ENCODE assay signal across 18 mouse cellular contexts in genomic region chr13:110452009-110452525, GRCm38 (mm10).
"Had no signal": no experiment of that assay in that cellular context is flagged by ENCODE, and none has a peak within 500 bp of the region (broad histone marks: within the 10 kb centered on the region; RNA-seq: fewer than 3 reads in every experiment).

No protein-coding gene starts in this region.

- H3K4me2 ChIP-seq: liver, embryonic 11.5 days; liver, embryonic 13.5 days; liver, embryonic 15.5 days; lung, embryonic 15.5 days; neural tube, embryonic 12.5 days; stomach, embryonic 15.5 days had no signal

- H3K27ac ChIP-seq: liver, embryonic 13.5 days; liver, embryonic 15.5 days; lung, embryonic 15.5 days; macrophage; neural tube, embryonic 12.5 days; stomach, embryonic 15.5 days; stomach, postnatal 0 days had no signal

- H3K9me3 ChIP-seq: liver, embryonic 13.5 days; liver, embryonic 15.5 days; lung, embryonic 15.5 days; megakaryocyte, embryonic 14.5 days; neural tube, embryonic 12.5 days; stomach, embryonic 15.5 days had no signal

- H3K9ac ChIP-seq: liver, embryonic 13.5 days; liver, embryonic 15.5 days; liver, postnatal 0 days; lung, embryonic 15.5 days; neural tube, embryonic 12.5 days; stomach, embryonic 15.5 days had no signal

- DNase-seq: liver, embryonic 13.5 days; liver, postnatal 0 days; lung, adult 2 months; lung, postnatal 14 days; lung, postnatal 36 days; right cerebral cortex, postnatal 14 days; thymus, adult 2 months; thymus, postnatal 25 days; thymus, postnatal 4 days had no signal

- H3K4me3 ChIP-seq: liver, embryonic 13.5 days; liver, embryonic 15.5 days; lung, embryonic 15.5 days; megakaryocyte, embryonic 14.5 days; neural tube, embryonic 12.5 days; stomach, embryonic 15.5 days had no signal

- H3K27me3 ChIP-seq: liver, embryonic 13.5 days; liver, embryonic 15.5 days; lung, embryonic 15.5 days; megakaryocyte, embryonic 14.5 days; neural tube, embryonic 12.5 days; stomach, embryonic 15.5 days had no signal

- H3K4me1 ChIP-seq: liver, embryonic 13.5 days; liver, embryonic 15.5 days; megakaryocyte, embryonic 14.5 days; neural tube, embryonic 12.5 days; stomach, embryonic 15.5 days had no signal

- ATAC-seq: liver, postnatal 0 days; lung, postnatal 0 days had no signal

- H3K36me3 ChIP-seq: liver, embryonic 13.5 days; liver, embryonic 15.5 days; lung, embryonic 15.5 days; neural tube, embryonic 12.5 days; stomach, embryonic 15.5 days had no signal
